Mouse (Mus musculus) midbrain, postnatal 0 days (tissue): Measurements from ENCODE around the gene Slc15a2. TPM values are rescaled to one million over a fixed set of nuclear protein-coding genes. Genes with fewer than 3 reads are reported as not detected.

Source experiments
- ATAC-seq: fragments of 200-750 bp; cut with Nextera tagmentation; 2 replicates; pipeline ENCODE4 v1.8.0; 2017; ENCODE audit warnings: moderate number of reproducible peaks, mild to moderate bottlenecking, moderate TSS enrichment, moderate library complexity; ENCODE audit not compliant: low FRiP score
- DNase-seq: peaks from one replicate; pipeline ENCODE4 v3.0.0-alpha.2; 2015; ENCODE audit warnings: low spot score
- H3K27ac ChIP-seq: fragments of 300-500 bp; sonication (generic); 2 replicates; pipeline ENCODE4 v1.5.1; 2014; ENCODE audit warnings: low read depth, mild to moderate bottlenecking, low read length, mixed read lengths
- H3K27me3 ChIP-seq: fragments of 300-500 bp; sonication (generic); 2 replicates; pipeline ENCODE4 v1.6.1; 2014; ENCODE audit warnings: low read length, control low read depth, mixed read lengths; ENCODE audit not compliant: insufficient read depth
- H3K36me3 ChIP-seq: fragments of 300-500 bp; sonication (generic); 2 replicates; pipeline ENCODE4 v1.6.1; 2014; ENCODE audit warnings: low read length, control low read depth, mixed read lengths; ENCODE audit not compliant: insufficient read depth
- H3K4me1 ChIP-seq: fragments of 300-500 bp; sonication (generic); 2 replicates; pipeline ENCODE4 v1.6.1; 2014; ENCODE audit warnings: mild to moderate bottlenecking, control low read depth, antibody characterized with exemption, low read length, mixed read lengths; ENCODE audit not compliant: insufficient read depth
- H3K4me2 ChIP-seq: fragments of 300-500 bp; sonication (generic); 2 replicates; pipeline ENCODE4 v1.6.1; 2014; ENCODE audit warnings: low read depth, mild to moderate bottlenecking, low read length, mixed read lengths; ENCODE audit not compliant: poor library complexity, severe bottlenecking
- H3K4me3 ChIP-seq: fragments of 300-500 bp; sonication (generic); 2 replicates; pipeline ENCODE4 v1.5.1; 2014; ENCODE audit warnings: low read depth, mild to moderate bottlenecking, low read length, moderate library complexity
- H3K9ac ChIP-seq: fragments of 300-500 bp; sonication (generic); replicated peaks from 2 replicates; pipeline ENCODE4 v1.6.1; 2014; ENCODE audit warnings: mild to moderate bottlenecking, low read length, moderate library complexity, mixed read lengths; ENCODE audit not compliant: poor library complexity, severe bottlenecking
- H3K9me3 ChIP-seq: fragments of 300-500 bp; sonication (generic); 2 replicates; pipeline ENCODE4 v1.6.1; 2016; ENCODE audit warnings: low read length, control low read depth
- CTCF ChIP-seq: IDR thresholded peaks from 2 replicates; pipeline ENCODE4 v1.5.1; 2016; ENCODE audit warnings: antibody characterized with exemption, mild to moderate bottlenecking
- whole genome bisulfite sequencing: fragments of 180-500 bp; shearing (Covaris S2); extraction: QIAGEN DNeasy Blood & Tissue Kit; methylation state at CpG from one replicate; pipeline ENCODE4 v1.1.7; 2014; 5-methylcytosine and 5-hydroxymethylcytosine counted together
- polyA plus RNA-seq: library from polyadenylated mRNA; unstranded; fragments of >200 nt; fragmentation: Nextera tagmentation; extraction: Ambion mirVana; gene quantifications from 2 replicates; pipeline ENCODE4 v1.2.1, GENCODE M21; 2015
- total RNA-seq: library from RNA; depleted of rRNA; stranded (reverse); fragments of >200 nt; gene quantifications from 2 replicates; pipeline ENCODE4 v1.2.3, GENCODE M21; 2014; rRNA removed

Slc15a2 gene
- total RNA-seq (21.1 and 24.8 TPM in 2 replicates), polyA plus RNA-seq (19.7 and 23.8 TPM in 2 replicates)

DNA sequence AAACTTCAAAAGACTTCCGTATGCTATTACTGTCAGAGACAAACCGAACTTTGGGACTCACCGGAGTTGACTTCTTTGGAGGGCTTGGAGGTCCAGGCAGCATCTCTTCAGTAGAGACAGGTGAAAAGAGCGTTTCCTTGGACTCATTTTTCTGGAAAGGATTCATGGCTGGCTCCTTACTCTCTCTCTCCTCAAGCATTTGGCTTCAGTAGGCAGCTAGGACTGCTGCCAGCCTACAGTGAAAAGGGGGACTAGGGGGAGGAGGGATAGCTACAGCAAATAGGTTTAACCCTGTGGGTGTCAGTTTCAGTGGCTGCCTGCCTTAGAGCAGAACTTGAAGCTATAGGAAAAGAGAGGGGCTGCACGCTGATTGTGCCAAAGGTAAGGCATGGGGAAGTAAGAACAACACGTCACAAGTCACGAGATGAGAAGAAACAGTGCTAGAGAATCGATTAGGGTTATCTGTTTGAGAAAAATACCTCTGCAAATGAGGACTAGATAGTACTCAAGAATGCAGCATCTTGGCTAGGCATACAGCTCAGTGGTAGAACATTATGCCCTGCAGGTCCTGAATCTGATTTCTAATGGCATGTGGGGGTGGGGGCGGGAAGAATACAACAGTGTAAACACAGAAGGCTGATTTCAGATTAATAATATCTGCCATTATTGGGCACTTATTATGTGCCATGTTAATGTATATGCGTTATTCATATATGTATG, at the start of gene Slc15a2:
Gene Slc15a2, minus strand, starts transcription at position 369 of the 720 bp plus-strand sequence.
- no peak within 1 kb of the TSS for H3K27ac ChIP-seq
- H3K9ac ChIP-seq, result no peak within 1 kb of the TSS
- peak; percentile 87 for DNase-seq
- peak within 1 kb of the TSS; percentile 15 for H3K4me2 ChIP-seq
- no peaks in the 10 kb centered on the region for H3K27me3 ChIP-seq
- no peak for TF ChIP-seq CTCF
- H3K4me3 ChIP-seq, result peak within 1 kb of the TSS; percentile 26
- H3K36me3 ChIP-seq, result no peaks in the 10 kb centered on the region
- 62% methylated on average over 10 of the region's 10 CpGs for WGBS
- no peaks in the 10 kb centered on the region for H3K4me1 ChIP-seq
- 0 out of 2 replicates have a peak, but pooled peaks have one; percentile 62 for ATAC-seq
- H3K9me3 ChIP-seq, result no peaks in the 10 kb centered on the region

DNA sequence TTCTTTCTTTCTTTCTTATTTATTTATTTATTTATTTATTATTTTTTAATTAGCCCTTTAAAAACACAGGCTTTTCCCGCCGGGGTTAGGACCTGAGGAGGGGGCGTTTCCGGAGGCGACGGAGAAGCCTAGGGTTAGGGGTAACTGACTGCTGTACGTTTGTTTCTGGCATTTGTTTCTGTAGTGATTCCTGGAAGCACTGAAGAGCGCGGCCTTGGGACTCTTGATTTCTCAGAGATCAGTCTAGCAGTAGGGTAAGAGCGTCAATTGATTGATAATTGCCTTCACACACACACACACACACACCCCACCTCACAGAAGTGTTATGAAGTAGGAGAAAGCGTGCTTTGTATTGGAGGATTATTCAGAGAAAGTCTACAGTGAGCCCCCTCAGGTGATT, 44.1 kb upstream of the Slc15a2 start:
- 2% methylated on average over 11 of the region's 11 CpGs for WGBS
- Histone ChIP-seq H3K4me3 (peak overlapping the region; percentile 92), H3K9ac (peak overlapping the region; percentile 97), H3K4me1 (peaks cover 2% of the 10 kb centered on the region; the same call in 1 of the 2 replicates), H3K27ac (peak overlapping the region; percentile 68; the same call in 1 of the 2 replicates), H3K36me3 (no peaks in the 10 kb centered on the region), H3K27me3 (no peaks in the 10 kb centered on the region), H3K9me3 (no peaks in the 10 kb centered on the region), H3K4me2 (peak overlapping the region; percentile 60)
- ATAC-seq (peak; percentile 9), DNase-seq (peak; percentile 5)
- no peak for TF ChIP-seq CTCF

DNA sequence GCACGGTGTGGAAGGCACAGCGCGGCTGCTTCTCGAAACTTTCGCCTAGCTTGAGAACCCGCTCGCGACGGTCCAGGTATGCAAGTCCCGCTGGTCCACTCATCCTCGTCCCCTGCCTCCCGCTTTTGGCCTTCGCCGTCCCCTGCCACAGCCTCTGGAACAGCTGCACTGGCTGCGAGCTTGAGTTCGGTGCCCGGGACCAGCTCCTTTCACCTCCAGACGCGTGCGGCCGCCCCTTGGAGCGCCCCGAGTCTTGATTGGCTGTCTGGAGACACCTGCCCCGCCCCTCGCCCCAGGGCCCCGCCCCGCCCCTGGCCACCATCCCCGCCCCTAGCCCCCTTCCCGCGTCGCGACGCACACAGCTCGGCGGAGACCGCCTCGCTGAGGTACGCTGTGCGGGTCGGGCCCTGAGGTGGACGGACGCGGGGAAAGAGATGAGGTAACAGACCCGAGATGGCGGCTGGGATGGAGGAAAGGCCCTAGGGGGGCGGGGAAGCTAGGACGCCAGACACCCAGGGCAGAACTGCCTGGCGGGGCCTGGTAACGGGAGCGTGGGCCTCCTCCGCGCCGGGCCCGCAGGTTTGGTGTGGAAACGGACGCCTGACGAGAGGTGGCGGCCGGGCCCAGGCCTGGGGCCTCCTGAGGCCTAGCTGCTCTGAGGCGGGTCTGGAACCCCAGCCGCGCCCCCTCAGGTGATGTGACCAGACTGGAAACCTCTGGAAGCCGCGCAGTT, 43.5 kb upstream of the Slc15a2 start, which contains the start of gene Iqcb1:
Gene Iqcb1, plus strand, starts transcription at position 332 of the 733 bp plus-strand sequence.
- Histone ChIP-seq H3K4me1 (peaks cover 2% of the 10 kb centered on the region; the same call in 1 of the 2 replicates), H3K9ac (peak within 1 kb of the TSS; percentile 97), H3K27me3 (no peaks in the 10 kb centered on the region), H3K36me3 (no peaks in the 10 kb centered on the region), H3K4me2 (peak within 1 kb of the TSS; percentile 60), H3K9me3 (no peaks in the 10 kb centered on the region), H3K4me3 (peak within 1 kb of the TSS; percentile 92), H3K27ac (peak within 1 kb of the TSS; percentile 68)
- DNase-seq, result peak; percentile 83
- ATAC-seq, result peak; percentile 98
- peak; percentile 8; the same call in 1 of the 2 replicates for TF ChIP-seq CTCF
- 1% methylated on average over 63 of the region's 64 CpGs for WGBS

DNA sequence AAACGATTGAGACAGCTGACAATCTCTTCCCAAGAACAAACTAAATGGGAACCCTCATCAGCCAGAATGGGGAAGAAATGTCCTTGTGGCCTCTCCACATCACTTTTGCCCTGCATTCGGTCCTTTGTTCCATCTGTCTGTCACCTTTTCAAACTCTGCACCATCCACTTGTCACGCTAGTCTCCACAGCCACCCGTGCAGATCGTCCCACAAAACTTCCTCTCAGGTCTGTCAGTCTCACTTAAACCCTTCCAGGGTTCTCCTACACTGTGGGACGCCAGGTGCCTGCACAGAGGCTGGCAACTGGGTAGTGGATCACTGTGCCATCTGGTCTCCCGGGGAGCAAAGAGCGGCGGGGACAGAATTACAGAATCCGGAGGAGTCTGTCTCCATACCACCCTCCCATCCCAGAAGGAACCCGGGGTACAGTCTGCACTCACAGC, 42.9 kb upstream of the Slc15a2 start:
- TF ChIP-seq CTCF, result no peak
- Histone ChIP-seq H3K27ac (no peak overlapping the region), H3K27me3 (no peaks in the 10 kb centered on the region), H3K4me3 (peak overlapping the region; percentile 92), H3K4me1 (peaks cover 2% of the 10 kb centered on the region; the same call in 1 of the 2 replicates), H3K4me2 (peak overlapping the region; percentile 60), H3K36me3 (no peaks in the 10 kb centered on the region), H3K9ac (peak overlapping the region; percentile 97; the same call in 1 of the 2 replicates), H3K9me3 (no peaks in the 10 kb centered on the region)
- ATAC-seq, result peak; percentile 42; the same call in 1 of the 2 replicates
- WGBS, result 4% methylated on average over 11 of the region's 11 CpGs
- DNase-seq, result no peak

DNA sequence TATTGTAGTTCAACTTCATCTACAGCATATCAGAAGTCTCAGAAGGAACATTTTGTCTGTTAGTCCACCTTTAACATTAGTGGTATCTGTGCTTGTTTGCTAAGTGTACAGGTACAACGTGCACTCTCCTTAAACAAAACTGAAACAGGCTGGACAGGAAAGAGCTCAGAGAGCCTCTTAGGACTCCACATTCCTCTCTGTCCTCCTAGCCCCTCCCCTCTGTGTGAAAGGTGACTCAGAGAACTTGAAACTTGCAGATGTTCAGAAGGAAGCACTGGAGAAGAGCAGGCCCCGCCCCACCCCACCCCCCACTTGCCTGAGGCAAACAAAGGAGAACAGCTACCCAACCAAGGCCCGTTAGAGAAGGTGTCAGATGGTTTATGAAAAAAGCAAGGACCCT, 36.7 kb upstream of the Slc15a2 start:
- Histone ChIP-seq H3K4me3 (no peak overlapping the region), H3K9ac (no peak overlapping the region), H3K9me3 (no peaks in the 10 kb centered on the region), H3K27ac (no peak overlapping the region), H3K4me1 (no peaks in the 10 kb centered on the region), H3K27me3 (no peaks in the 10 kb centered on the region), H3K4me2 (no peak overlapping the region), H3K36me3 (no peaks in the 10 kb centered on the region)
- no peak for TF ChIP-seq CTCF
- no peak for ATAC-seq
- WGBS, result 12% methylated on average over 3 of the region's 3 CpGs
- DNase-seq, result no peak
